Mouse (Mus musculus) embryo, embryonic 11.5 days (tissue): ENCODE results near the gene Hspa1l.
"Not testable (repeated sequence)": the region's sequence is repeated elsewhere in the genome, so short reads cannot be mapped to it uniquely, and the experiment has no call there.

Experiments used
- DNase-seq: peaks from one replicate; pipeline ENCODE4 v3.0.0-alpha.2; 2012; ENCODE audit warnings: low read depth, low spot score

The Hspa1l gene

GRCm38 (mm10) chr17:34971694-34972068 lies 822 bp upstream of the Hspa1l start:
- DNase-seq: not testable (repeated sequence)

- no peak for DNase-seq
Observed at GRCm38 (mm10) chr17:34975581-34976492, 3.3 kb downstream of the Hspa1l start.

- DNase-seq: no peak
Observed at GRCm38 (mm10) chr17:34977000-34977399, 4.5 kb downstream of the Hspa1l start.

- no peak for DNase-seq
Observed at GRCm38 (mm10) chr17:34978239-34978638, 5.7 kb downstream of the Hspa1l start.

- DNase-seq: no peak
Observed at GRCm38 (mm10) chr17:34979631-34980030, 7.1 kb downstream of the Hspa1l start.

- DNase-seq: no peak
Observed at GRCm38 (mm10) chr17:34980655-34981054, 8.2 kb downstream of the Hspa1l start.

- DNase-seq: peak; percentile 87
Observed at GRCm38 (mm10) chr17:34981690-34982180, 9.2 kb downstream of the Hspa1l start, which contains the start of gene Lsm2. TSS of gene Lsm2 (plus strand) at chr17:34981862.

GRCm38 (mm10) chr17:34982328-34982727 lies 9.8 kb downstream of the Hspa1l start:
- DNase-seq: no peak

- no peak for DNase-seq
Observed at GRCm38 (mm10) chr17:34984218-34984617, 11.7 kb downstream of the Hspa1l start.

- DNase-seq: no peak
Observed at GRCm38 (mm10) chr17:34994751-34995150, 22.2 kb downstream of the Hspa1l start.

- DNase-seq: not testable (repeated sequence)
Observed at GRCm38 (mm10) chr17:34995192-34995591, 22.7 kb downstream of the Hspa1l start.

GRCm38 (mm10) chr17:34995927-34996326 lies 23.4 kb downstream of the Hspa1l start:
- not testable (repeated sequence) for DNase-seq

- DNase-seq: no peak
Observed at GRCm38 (mm10) chr17:34996411-34997141, 24.1 kb downstream of the Hspa1l start.

- DNase-seq: no peak
Observed at GRCm38 (mm10) chr17:34997142-34997483, 24.6 kb downstream of the Hspa1l start.

- no peak for DNase-seq
Observed at GRCm38 (mm10) chr17:34998526-34999430, 26.3 kb downstream of the Hspa1l start.

GRCm38 (mm10) chr17:34999871-35000716 lies 27.6 kb downstream of the Hspa1l start:
- not testable (repeated sequence) for DNase-seq

GRCm38 (mm10) chr17:35000717-35001451 lies 28.4 kb downstream of the Hspa1l start, which contains the start of gene Vars:
TSS of gene Vars (plus strand) at chr17:35000987.
- DNase-seq: peak; percentile 81

GRCm38 (mm10) chr17:35001452-35002152 lies 29.1 kb downstream of the Hspa1l start:
- no peak for DNase-seq
